Comparison of ENCODE assay signal across 9 mouse cellular contexts in the genomic region with DNA sequence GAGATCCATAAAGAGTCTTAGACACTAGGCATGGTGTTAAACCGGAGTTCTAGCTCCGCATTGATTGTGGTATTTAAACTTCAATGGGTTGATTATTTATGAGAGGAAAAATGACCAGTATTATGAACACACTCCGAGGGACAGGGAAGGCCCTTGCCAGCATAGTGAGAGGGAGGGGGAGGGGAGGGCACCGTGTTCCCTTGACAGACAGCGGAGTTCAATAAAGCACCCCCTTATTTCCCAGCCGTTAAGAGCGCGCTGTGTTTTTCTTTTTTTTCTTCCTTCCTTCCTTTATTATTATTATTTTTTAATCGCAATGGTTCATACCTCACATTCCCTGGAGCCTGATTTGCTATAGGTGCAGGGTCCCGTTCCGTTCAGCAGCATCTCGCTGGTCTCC. TPM values are rescaled to one million over a fixed set of nuclear protein-coding genes. Genes with fewer than 3 reads are reported as not detected.
DNase-seq lines count a peak whose midpoint lies in the region; ATAC-seq and TF ChIP-seq lines count a peak whose summit lies in the region.
"Had no signal": no experiment of that assay in that cellular context is flagged by ENCODE, and none has a peak within 500 bp of the region (broad histone marks: within the 10 kb centered on the region; RNA-seq: fewer than 3 reads in every experiment).

No protein-coding gene starts in this region.

- no peak overlapping the region for H3K27ac ChIP-seq in limb, embryonic 12.5 days
- H3K27ac ChIP-seq in stomach, postnatal 0 days (replicated peaks), result no peak overlapping the region

- no peaks in the 10 kb centered on the region for H3K9me3 ChIP-seq in megakaryocyte, embryonic 14.5 days
- H3K9me3 ChIP-seq in limb, embryonic 12.5 days, result no peaks in the 10 kb centered on the region
- H3K9me3 ChIP-seq in stomach, postnatal 0 days (ENCODE audit: control insufficient read depth, low read length), result no peaks in the 10 kb centered on the region

- peak; percentile 46 for DNase-seq in embryo, embryonic 10.5 days (ENCODE audit: low spot score)
- DNase-seq in embryo, embryonic 9.5 days (ENCODE audit: extremely low spot score), result no peak
- DNase-seq in stomach, postnatal 0 days (ENCODE audit: low spot score), result no peak
- DNase-seq in adipocyte (ENCODE audit: low spot score), result no peak
- DNase-seq in natural killer cell, adult 2 months (ENCODE audit: low spot score in 2 of 2), result no peak

- H3K4me2 ChIP-seq in limb, embryonic 12.5 days, result peak overlapping the region; percentile 71
- H3K4me2 ChIP-seq in stomach, postnatal 0 days (replicated peaks; ENCODE audit: low read depth), result peak overlapping the region; percentile 48

- peak overlapping the region; percentile 81 for H3K4me3 ChIP-seq in megakaryocyte, embryonic 14.5 days (replicated peaks)
- H3K4me3 ChIP-seq in limb, embryonic 12.5 days (replicated peaks), result peak overlapping the region; percentile 40
- peak overlapping the region; percentile 29 for H3K4me3 ChIP-seq in stomach, postnatal 0 days (ENCODE audit: low read depth, low read length)

- no peak for TF ChIP-seq EP300 in stomach, postnatal 0 days (optimal IDR thresholded peaks at IDR 0.05)

- WGBS in limb, embryonic 12.5 days, result 0% methylated on average over 12 of the region's 12 CpGs
- 1% methylated on average over 12 of the region's 12 CpGs for WGBS in stomach, postnatal 0 days

- H3K9ac ChIP-seq in limb, embryonic 12.5 days (replicated peaks), result no peak overlapping the region
- H3K9ac ChIP-seq in stomach, postnatal 0 days (ENCODE audit: low read length), result no peak overlapping the region

- H3K36me3 ChIP-seq in megakaryocyte, embryonic 14.5 days (replicated peaks; ENCODE audit: low read length), result no peaks in the 10 kb centered on the region
- H3K36me3 ChIP-seq in limb, embryonic 12.5 days, result no peaks in the 10 kb centered on the region
- H3K36me3 ChIP-seq in stomach, postnatal 0 days (ENCODE audit: control insufficient read depth, insufficient read depth, low read length), result no peaks in the 10 kb centered on the region

- no peak for ATAC-seq in megakaryocyte, adult 5-6 weeks (ENCODE audit: poor library complexity, severe bottlenecking)
- no peak for ATAC-seq in limb, embryonic 12.5 days (ENCODE audit: insufficient number of reproducible peaks, insufficient read depth, low FRiP score, low TSS enrichment, low read depth)
- ATAC-seq in stomach, postnatal 0 days (ENCODE audit: low FRiP score, low TSS enrichment), result no peak

- peaks cover 7% of the 10 kb centered on the region; the same call in 1 of the 2 replicates for H3K4me1 ChIP-seq in megakaryocyte, embryonic 14.5 days
- peaks cover 21% of the 10 kb centered on the region for H3K4me1 ChIP-seq in limb, embryonic 12.5 days (replicated peaks)
- H3K4me1 ChIP-seq in stomach, postnatal 0 days (replicated peaks; ENCODE audit: control insufficient read depth, insufficient read depth), result no peaks in the 10 kb centered on the region

- peaks cover 26% of the 10 kb centered on the region for H3K27me3 ChIP-seq in megakaryocyte, embryonic 14.5 days (replicated peaks)
- H3K27me3 ChIP-seq in limb, embryonic 12.5 days, result peaks cover 61% of the 10 kb centered on the region
- H3K27me3 ChIP-seq in stomach, postnatal 0 days (ENCODE audit: control insufficient read depth, insufficient read depth, low read length), result 0 out of 2 replicates have a peak, but pooled peaks cover 2% of the 10 kb centered on the region

- no peak for TF ChIP-seq CTCF in stomach, postnatal 0 days (IDR thresholded peaks at IDR 0.05; ENCODE audit: low read depth)

RNA-seq across cellular contexts. Expression of gene Lrrtm3, which starts 2.6 kb away (rescaled TPM):
- polyA plus RNA-seq in megakaryocyte, embryonic 14.5 days (2012; ENCODE audit: insufficient read depth, low replicate concordance), result not detected in 2 replicates
- not detected in 2 replicates for total RNA-seq in megakaryocyte, adult 5-6 weeks (2015)
- not detected in 2 replicates for total RNA-seq in megakaryocyte, adult 5-6 weeks (2017)
- polyA plus RNA-seq in limb, embryonic 12.5 days (2016; fragmentation: Nextera tagmentation; extraction: Ambion mirVana), result 0.83 and 1.1 TPM in 2 replicates
- 2.3 and 2.7 TPM in 2 replicates for polyA plus RNA-seq in stomach, postnatal 0 days (2015; fragmentation: Nextera tagmentation; extraction: Ambion mirVana)
- total RNA-seq: hematopoietic stem cell, adult 5-6 weeks had no signal

Comparison
In these comparisons a context has a peak if more than half of its experiments do, and no peak if none do; other contexts are left out.
1. H3K4me3 ChIP-seq: peak in every context shown above with its lines; median percentile 81 in megakaryocyte, embryonic 14.5 days; 40 in limb, embryonic 12.5 days; 29 in stomach, postnatal 0 days.